Mouse (Mus musculus) Muller cell, postnatal 12 days (primary cell): ENCODE measurements at regions not wholly inside any gene's neighbourhood (a gene's known extent, or its start where the extent isn't known, plus 50 kb on each side); places are given as distances from the start of the nearest gene placed in this dataset.
A peak's percentile ranks its signal among the peaks of the same experiment; 100 is the strongest.

Experiments
- DNase-seq: peaks from one replicate; pipeline ENCODE4 v3.0.0-alpha.2; 2015; ENCODE audit errors: inconsistent ontology term

DNA sequence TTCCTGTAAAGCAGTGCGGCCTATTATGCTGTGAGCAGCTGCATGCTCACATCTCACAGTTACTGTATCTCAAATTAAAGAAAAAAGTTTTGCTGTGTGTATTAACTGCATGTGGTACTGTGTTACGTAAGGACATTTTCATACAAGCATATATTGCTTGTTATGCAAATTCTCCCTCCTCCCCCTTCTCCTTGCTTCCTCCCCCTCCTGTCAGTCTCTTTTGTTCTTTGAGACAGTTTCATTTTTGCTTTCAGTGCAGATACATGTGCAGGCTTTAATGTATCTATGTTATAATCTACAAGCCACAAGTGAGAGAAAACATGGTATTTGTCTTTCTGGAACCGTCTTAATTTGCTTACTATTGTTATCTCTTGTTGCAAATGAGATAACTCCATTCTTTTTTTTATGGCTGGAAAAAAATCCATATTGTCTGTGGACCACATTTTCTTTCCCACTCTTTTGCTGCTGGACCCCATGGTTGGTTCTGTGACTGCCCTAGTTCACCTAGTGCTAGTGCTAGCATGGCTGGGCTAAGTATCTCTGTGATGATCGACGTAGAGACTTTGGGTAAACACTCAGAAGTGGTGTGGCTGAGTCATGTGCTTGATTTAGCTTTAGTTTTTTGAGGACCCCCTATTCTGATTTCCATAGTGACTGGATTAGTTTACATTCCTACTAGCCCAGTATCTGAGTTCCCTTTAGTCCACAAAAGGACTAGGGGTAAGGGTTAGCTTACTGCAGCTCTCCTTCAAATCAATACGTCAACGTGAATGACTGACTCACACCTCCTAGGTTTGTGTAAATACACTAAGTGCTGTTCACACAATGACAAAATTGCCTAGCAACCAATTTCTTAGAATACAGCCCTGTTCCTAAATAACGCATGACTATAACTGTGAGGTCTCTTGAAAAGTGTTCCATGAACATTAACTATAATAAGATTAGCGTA, 158.1 kb downstream of the Icos start:
- no peak for DNase-seq

DNA sequence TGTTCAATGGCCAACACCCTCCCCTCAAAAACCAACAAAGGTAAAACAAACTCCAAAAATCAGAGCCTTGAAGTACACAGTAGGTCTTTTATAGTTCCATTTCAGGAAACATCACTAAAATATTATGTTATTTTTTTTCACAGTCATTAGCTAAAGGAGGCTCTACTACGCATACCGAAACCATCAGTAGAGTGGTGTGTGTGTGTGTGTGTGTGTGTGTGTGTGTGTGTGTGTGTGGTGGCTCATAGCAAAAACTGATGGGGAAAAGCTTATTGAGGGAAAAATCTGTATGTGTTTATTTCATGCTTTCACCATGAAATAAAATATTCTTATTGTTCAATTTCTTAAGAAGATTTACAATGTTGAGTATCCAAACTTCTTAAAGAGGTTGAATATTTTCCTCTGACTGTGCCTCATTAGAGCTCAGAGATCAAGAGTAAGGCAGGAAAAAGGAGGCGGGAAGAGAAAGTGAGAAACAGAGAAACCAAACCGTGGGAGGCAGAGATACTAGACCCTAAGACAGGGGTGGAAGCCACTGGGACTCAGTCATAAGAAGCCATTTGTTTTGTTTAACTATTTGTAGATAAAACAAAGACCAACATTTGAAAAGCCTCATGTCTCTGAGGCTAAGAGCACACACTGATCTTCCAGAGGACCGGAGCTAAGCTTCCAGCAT, 159.6 kb downstream of the Icos start:
- no peak for DNase-seq

DNA sequence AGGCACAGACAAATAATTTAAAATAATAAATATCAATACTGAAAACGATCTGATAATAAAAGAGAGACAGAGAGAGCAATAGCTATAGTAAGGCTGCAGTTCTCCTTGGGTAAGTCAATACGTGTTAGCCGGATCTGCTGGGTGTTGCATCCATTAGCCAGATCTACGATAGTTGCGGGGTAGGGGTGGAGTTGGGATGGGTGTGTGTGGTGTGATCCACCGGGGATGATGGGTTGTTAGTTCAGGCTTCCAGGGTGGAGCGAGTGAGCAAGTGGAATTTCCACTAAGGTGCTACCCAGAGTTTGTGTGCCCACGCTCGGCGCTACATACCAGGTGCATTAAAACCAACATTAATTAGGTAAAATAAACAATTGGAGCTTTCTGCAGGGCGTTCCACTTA, 160.2 kb downstream of the Icos start:
- DNase-seq, result no peak

GRCm38 (mm10) chr1:61139291-61139983, 161.7 kb downstream of the Icos start:
- peak; percentile 46 for DNase-seq

GRCm38 (mm10) chr1:61139984-61140648, 162.4 kb downstream of the Icos start:
- DNase-seq, result no peak

- DNase-seq, result peak; percentile 57
These were observed 163.3 kb downstream of the Icos start for GRCm38 (mm10) chr1:61140870-61141591.

DNA sequence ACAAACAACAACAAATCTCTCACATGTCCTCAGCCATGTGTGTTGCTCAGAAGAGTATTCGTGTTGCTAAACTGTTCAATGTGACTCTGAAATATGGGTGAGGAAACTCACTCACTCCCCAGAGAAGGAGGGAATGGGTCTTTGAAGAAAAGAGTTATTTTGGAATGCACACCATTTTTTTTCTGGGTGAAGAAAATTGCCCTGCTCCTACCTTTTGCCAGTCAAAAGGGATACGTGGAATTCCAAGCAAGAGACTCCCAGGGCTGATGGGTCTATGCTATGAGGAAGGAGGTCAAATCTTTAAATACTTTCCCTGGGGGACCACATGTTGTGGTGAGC, 163.8 kb downstream of the Icos start:
- no peak for DNase-seq

GRCm38 (mm10) chr1:61141952-61142351, 164.2 kb downstream of the Icos start:
- peak; percentile 82 for DNase-seq

- DNase-seq, result no peak
These were observed 165.5 kb downstream of the Icos start for GRCm38 (mm10) chr1:61143030-61143753.

DNA sequence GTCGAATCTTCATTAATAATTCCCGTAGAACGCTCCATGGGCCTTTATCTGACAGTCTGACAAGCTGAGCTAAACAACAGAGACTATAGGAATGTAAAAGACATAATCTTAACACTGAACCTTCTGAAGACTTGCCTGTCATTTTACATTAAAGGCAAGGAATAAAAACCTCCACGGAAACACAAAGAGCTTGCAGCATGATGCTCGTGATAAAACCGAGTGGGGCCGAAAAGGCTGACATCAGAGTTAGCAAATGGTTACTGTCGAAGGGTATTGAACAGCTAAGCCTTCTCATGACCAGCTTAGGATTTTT, 166.0 kb downstream of the Icos start:
- DNase-seq, result no peak

- DNase-seq, result no peak
These were observed 167.3 kb downstream of the Icos start for GRCm38 (mm10) chr1:61145013-61145412.

GRCm38 (mm10) chr1:61145572-61145971, 167.8 kb downstream of the Icos start:
- DNase-seq, result no peak

DNA sequence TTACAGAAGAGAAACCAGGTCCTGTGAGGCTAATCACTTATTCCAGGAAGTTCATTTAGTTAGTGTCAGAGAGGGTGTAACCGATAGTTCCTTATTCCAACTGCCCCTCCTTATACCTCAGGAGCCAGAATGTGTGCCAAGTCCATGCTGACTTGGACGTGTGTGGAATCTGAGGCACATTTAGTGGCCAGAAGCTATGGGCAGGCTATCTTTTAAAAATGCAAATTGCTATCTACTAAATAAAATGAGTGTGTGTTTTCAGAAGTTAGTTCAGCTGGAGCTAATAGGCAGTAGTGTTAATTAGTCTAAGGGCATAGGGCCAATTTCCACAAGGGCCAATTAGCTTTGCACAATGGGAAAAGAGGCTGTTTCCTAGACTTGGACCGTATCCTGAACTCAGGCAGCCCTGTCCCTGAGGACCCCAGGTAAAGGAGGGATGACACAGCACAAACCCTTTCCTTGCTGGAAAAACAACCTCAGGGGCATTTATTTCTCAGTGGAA, 168.5 kb downstream of the Icos start:
- DNase-seq, result peak; percentile 54

DNA sequence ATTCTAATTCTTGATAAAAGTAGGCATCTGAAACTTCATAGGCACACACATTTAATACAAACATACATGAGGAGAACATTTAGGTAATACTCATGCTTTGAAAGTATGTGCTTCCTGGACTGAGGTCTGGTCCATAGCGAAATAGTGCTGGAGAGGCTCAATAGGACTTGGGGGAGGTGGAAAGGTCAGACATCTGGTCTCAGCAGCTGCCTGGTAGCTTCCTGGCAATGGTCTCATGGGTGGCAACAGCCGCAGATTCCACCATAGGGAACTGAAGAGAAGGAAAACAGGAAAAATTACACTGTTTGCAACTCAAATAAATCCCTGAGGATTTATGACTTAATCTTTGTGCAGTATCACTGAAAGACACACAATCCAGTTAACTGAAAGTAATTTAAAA, 174.0 kb downstream of the Icos start:
- DNase-seq, result no peak

- no peak for DNase-seq
These were observed 174.4 kb downstream of the Icos start for GRCm38 (mm10) chr1:61152157-61152556.

DNA sequence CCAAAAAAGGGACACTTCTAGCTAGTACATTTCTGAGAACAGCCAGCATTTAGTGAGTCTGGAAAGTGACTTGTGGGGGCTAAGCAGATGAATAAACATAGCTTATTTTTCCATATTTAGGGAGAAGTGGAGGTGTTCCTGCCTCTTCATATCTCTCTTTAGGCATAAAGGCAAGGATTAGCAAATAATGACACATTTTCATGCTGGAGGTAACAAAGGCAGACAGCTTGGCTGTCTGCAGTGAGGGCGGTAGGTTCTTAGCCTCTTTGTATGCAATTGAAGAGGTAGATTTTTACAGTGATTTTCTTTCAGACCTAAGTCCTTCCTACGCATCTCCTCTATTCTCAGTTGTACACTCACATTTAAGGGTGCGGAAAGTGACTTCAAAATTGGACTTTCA, 176.5 kb downstream of the Icos start:
- no peak for DNase-seq

DNA sequence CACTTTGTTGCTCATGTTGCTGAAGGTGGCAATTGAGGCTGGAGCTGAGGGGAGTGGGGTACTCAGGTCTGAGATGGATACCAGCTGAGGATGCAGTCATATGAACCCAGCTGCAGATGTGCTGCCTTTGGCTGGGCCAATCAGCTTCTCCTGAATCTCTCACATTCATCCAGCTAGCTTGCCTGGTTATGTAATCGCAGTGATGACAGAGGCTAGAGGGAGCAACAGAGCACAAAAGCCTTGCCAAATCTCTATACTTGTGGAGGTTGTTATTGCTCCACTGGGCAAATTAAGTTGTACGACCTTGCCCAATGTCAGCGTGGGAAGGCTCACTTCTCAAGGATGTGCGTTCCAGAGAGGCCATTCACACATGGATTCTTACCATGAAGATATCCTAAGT, 179.5 kb downstream of the Icos start:
- DNase-seq, result peak; percentile 30

GRCm38 (mm10) chr1:61160505-61160904, 182.8 kb downstream of the Icos start:
- DNase-seq, result no peak

DNA sequence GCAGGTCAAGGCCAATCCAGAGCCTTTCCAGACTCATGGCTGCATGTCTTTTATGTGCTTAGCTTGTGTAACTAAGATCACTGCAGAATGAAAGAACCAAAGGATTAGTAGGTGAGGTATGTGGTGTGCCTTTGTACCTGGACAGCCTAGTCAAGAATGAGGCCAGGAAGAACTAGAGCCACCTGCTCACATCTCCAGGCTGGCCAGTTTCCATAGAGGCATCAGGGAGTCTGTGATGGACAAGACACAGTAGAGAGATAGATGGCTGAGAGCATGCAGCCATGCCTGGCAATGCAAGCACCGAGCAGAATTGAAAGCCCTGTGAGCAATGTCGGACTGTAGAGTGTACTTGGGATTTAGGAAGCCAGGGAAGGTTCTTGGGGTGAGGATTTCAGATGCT, 186.5 kb downstream of the Icos start:
- DNase-seq, result no peak

- no peak for DNase-seq
These were observed 194.2 kb downstream of the Icos start for GRCm38 (mm10) chr1:61171941-61172340.

- DNase-seq, result no peak
These were observed 195.2 kb downstream of the Icos start for GRCm38 (mm10) chr1:61172946-61173345.
